19 mouse cellular contexts compared by ENCODE assay signal in the genomic region with DNA sequence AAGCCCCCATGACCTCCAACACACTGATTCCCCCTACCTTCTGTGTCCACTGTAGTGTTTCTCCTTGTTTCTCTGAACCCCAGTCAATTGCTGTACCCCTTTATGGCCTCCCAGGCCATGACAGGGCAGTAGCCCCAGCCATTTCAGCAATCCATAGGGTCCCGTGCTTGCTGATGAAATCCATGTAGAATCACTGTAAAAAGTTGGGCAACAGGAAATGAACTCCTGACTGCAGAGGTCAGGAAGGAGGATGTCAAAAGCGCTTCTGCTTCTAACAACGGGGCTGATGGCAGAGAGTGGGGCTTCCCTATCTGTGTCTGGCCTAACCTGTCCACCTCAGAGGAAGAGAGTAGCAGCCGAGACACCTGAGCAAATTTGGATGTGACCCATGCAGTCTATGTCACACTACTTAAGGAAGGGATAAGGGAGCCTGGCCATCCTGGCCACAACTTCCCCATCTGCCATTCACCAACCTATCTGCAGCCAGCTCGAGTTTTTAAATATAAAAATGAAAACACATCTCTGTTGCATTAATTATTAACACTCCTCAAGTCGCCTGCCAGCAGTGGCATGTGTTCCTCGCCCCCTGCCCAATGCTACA. TPM values are rescaled to one million over a fixed set of nuclear protein-coding genes. Genes with fewer than 3 reads are reported as not detected.
A peak's percentile ranks its signal among the peaks of the same experiment; 100 is the strongest.
DNase-seq lines count a peak whose midpoint lies in the region; ATAC-seq and TF ChIP-seq lines count a peak whose summit lies in the region.
"Had no signal": no experiment of that assay in that cellular context is flagged by ENCODE, and none has a peak within 500 bp of the region (broad histone marks: within the 10 kb centered on the region; RNA-seq: fewer than 3 reads in every experiment).

No protein-coding gene starts in this region.

- ATAC-seq in cerebellum, adult (ENCODE audit: insufficient number of reproducible peaks, low FRiP score, low TSS enrichment) = no peak
- ATAC-seq in liver, postnatal 0 days = peak; percentile 87
- ATAC-seq in liver, embryonic 12.5 days = no peak
- peak; percentile 84 for ATAC-seq in monocyte, adult 5-6 weeks (replicated peaks; ENCODE audit: insufficient number of reproducible peaks, low FRiP score, low TSS enrichment, poor library complexity, severe bottlenecking)
- ATAC-seq: forebrain, postnatal 0 days had no signal

- WGBS in liver, postnatal 0 days (ENCODE audit: insufficient replicate concordance) = 32% methylated on average over 7 of the region's 7 CpGs
- 32% methylated on average over 7 of the region's 7 CpGs for WGBS in liver, embryonic 12.5 days (ENCODE audit: insufficient replicate concordance)
- WGBS in embryonic facial prominence, embryonic 10.5 days = 68% methylated on average over 7 of the region's 7 CpGs

- H3K27me3 ChIP-seq in liver, postnatal 0 days (ENCODE audit: insufficient read depth, low read length) = no peaks in the 10 kb centered on the region
- no peaks in the 10 kb centered on the region for H3K27me3 ChIP-seq in liver, embryonic 12.5 days (replicated peaks)
- H3K27me3 ChIP-seq in embryonic facial prominence, embryonic 10.5 days (replicated peaks; ENCODE audit: low read depth, poor library complexity, severe bottlenecking) = no peaks in the 10 kb centered on the region
- H3K27me3 ChIP-seq: hindbrain, embryonic 15.5 days; liver, embryonic 15.5 days had no signal

- no peak overlapping the region for H3K4me3 ChIP-seq in liver, postnatal 0 days (ENCODE audit: low read depth, low read length)
- H3K4me3 ChIP-seq in liver, embryonic 12.5 days = no peak overlapping the region
- no peak overlapping the region for H3K4me3 ChIP-seq in embryonic facial prominence, embryonic 10.5 days
- H3K4me3 ChIP-seq: erythroblast, embryonic 14.5 days; hindbrain, embryonic 15.5 days; layer of hippocampus, adult 2 months; liver, embryonic 15.5 days had no signal

- no peak for TF ChIP-seq CTCF in liver, postnatal 0 days (IDR thresholded peaks at IDR 0.05; ENCODE audit: low read depth)

- H3K4me1 ChIP-seq in liver, postnatal 0 days (ENCODE audit: insufficient read depth) = 0 out of 2 replicates have a peak, but pooled peaks cover 3% of the 10 kb centered on the region
- H3K4me1 ChIP-seq in liver, embryonic 12.5 days = no peaks in the 10 kb centered on the region
- H3K4me1 ChIP-seq in embryonic facial prominence, embryonic 10.5 days = peaks cover 22% of the 10 kb centered on the region
- H3K4me1 ChIP-seq: hindbrain, embryonic 15.5 days had no signal

- peak; percentile 46 for DNase-seq in cerebellum, adult 8-10 months
- peak; percentile 45 for DNase-seq in liver, postnatal 0 days
- no peak for DNase-seq in embryonic facial prominence, embryonic 10.5 days (ENCODE audit: low spot score)
- no peak for DNase-seq in gastrocnemius, postnatal 14 days
- DNase-seq in spleen, adult 18-20 months = no peak
- DNase-seq: adrenal gland, adult 2 months; forebrain, postnatal 0 days; kidney, adult 18-20 months; kidney, postnatal 10 days; thymus, postnatal 36 days had no signal

- intact Hi-C loops in gastrocnemius, postnatal 14 days (cut with DNase I; ENCODE audit: low total_unique reads) = no loop called here

- no peak overlapping the region for H3K4me2 ChIP-seq in liver, postnatal 0 days (ENCODE audit: low read depth, low read length)
- no peak overlapping the region for H3K4me2 ChIP-seq in liver, embryonic 12.5 days
- H3K4me2 ChIP-seq: hindbrain, embryonic 15.5 days; liver, embryonic 15.5 days had no signal

- H3K27ac ChIP-seq in liver, postnatal 0 days (ENCODE audit: low read depth) = 0 out of 2 replicates have a peak overlapping the region, but pooled peaks have one; percentile 31
- no peak overlapping the region for H3K27ac ChIP-seq in liver, embryonic 12.5 days
- peak overlapping the region; percentile 27; the same call in 1 of the 2 replicates for H3K27ac ChIP-seq in embryonic facial prominence, embryonic 10.5 days (replicated peaks)
- H3K27ac ChIP-seq: hindbrain, embryonic 15.5 days; layer of hippocampus, adult 2 months; liver, embryonic 15.5 days had no signal

- H3K36me3 ChIP-seq in liver, postnatal 0 days (replicated peaks; ENCODE audit: insufficient read depth, low read length) = no peaks in the 10 kb centered on the region
- no peaks in the 10 kb centered on the region for H3K36me3 ChIP-seq in liver, embryonic 12.5 days
- H3K36me3 ChIP-seq in embryonic facial prominence, embryonic 10.5 days (replicated peaks) = no peaks in the 10 kb centered on the region
- H3K36me3 ChIP-seq: hindbrain, embryonic 15.5 days; liver, embryonic 15.5 days had no signal

- TF ChIP-seq EP300 in liver, postnatal 0 days (IDR thresholded peaks at IDR 0.05; ENCODE audit: low read depth) = peak; percentile 69

- H3K9me3 ChIP-seq in liver, postnatal 0 days (ENCODE audit: low read length) = no peaks in the 10 kb centered on the region
- no peaks in the 10 kb centered on the region for H3K9me3 ChIP-seq in liver, embryonic 12.5 days (replicated peaks)
- no peaks in the 10 kb centered on the region for H3K9me3 ChIP-seq in embryonic facial prominence, embryonic 10.5 days
- H3K9me3 ChIP-seq: hindbrain, embryonic 15.5 days; liver, embryonic 15.5 days had no signal

- H3K9ac ChIP-seq in liver, postnatal 0 days (replicated peaks) = no peak overlapping the region
- no peak overlapping the region for H3K9ac ChIP-seq in liver, embryonic 12.5 days
- H3K9ac ChIP-seq: forebrain, postnatal 0 days; hindbrain, embryonic 15.5 days; liver, embryonic 15.5 days had no signal

RNA-seq across cellular contexts. Expression of gene Rnf112, which starts 15.5 kb away (rescaled TPM):
- 0.04 and 0.06 TPM in 2 replicates for polyA plus RNA-seq in liver, postnatal 0 days (2015; fragmentation: Nextera tagmentation; extraction: Ambion mirVana)
- polyA plus RNA-seq in liver, embryonic 12.5 days (2016; fragmentation: Nextera tagmentation; extraction: Ambion mirVana) = 0.13 and 0.14 TPM in 2 replicates
- 0.49 and 1.00 TPM in 2 replicates for polyA plus RNA-seq in embryonic facial prominence, embryonic 10.5 days (2016; fragmentation: Nextera tagmentation; extraction: Ambion mirVana)
- not detected in 3 replicates for total RNA-seq in monocyte, adult 5-6 weeks (2017)
- 1 to 10 TPM in 1 of 2 experiments, under 1 TPM in 1; 0.86 to 1.1 TPM for total RNA-seq in gastrocnemius, postnatal 14 days (2021)
- total RNA-seq: CH12.LX had no signal
- polyA plus RNA-seq: erythroblast, embryonic 14.5 days; heart, postnatal 0 days had no signal

RNA-seq across cellular contexts. Expression of gene Mfap4, which starts 15.8 kb away (rescaled TPM):
- polyA plus RNA-seq in liver, postnatal 0 days (2015; fragmentation: Nextera tagmentation; extraction: Ambion mirVana) = 4.9 TPM in 2 replicates
- polyA plus RNA-seq in liver, embryonic 12.5 days (2016; fragmentation: Nextera tagmentation; extraction: Ambion mirVana) = 11.0 and 16.3 TPM in 2 replicates
- 119 and 163 TPM in 2 replicates for polyA plus RNA-seq in embryonic facial prominence, embryonic 10.5 days (2016; fragmentation: Nextera tagmentation; extraction: Ambion mirVana)
- not detected in 3 replicates for total RNA-seq in monocyte, adult 5-6 weeks (2017)
- 100 to 1,000 TPM; 142 to 192 TPM for total RNA-seq in gastrocnemius, postnatal 14 days (2021)
- total RNA-seq: CH12.LX had no signal
- polyA plus RNA-seq: erythroblast, embryonic 14.5 days had no signal

RNA-seq across cellular contexts. Expression of gene Mapk7, which starts 24.8 kb away (rescaled TPM):
- polyA plus RNA-seq in liver, postnatal 0 days (2015; fragmentation: Nextera tagmentation; extraction: Ambion mirVana) = 4.8 and 5.6 TPM in 2 replicates
- polyA plus RNA-seq in liver, embryonic 12.5 days (2016; fragmentation: Nextera tagmentation; extraction: Ambion mirVana) = 12.9 and 14.8 TPM in 2 replicates
- 97.4 and 103 TPM in 2 replicates for polyA plus RNA-seq in embryonic facial prominence, embryonic 10.5 days (2016; fragmentation: Nextera tagmentation; extraction: Ambion mirVana)
- total RNA-seq in monocyte, adult 5-6 weeks (2017) = 14.7 to 31.5 TPM (median 15.7 TPM) in 3 replicates
- total RNA-seq in gastrocnemius, postnatal 14 days (2021) = 1 to 10 TPM; 5.9 TPM

RNA-seq across cellular contexts. Expression of gene B9d1, which starts 35.5 kb away (rescaled TPM):
- 1.4 and 1.6 TPM in 2 replicates for polyA plus RNA-seq in liver, postnatal 0 days (2015; fragmentation: Nextera tagmentation; extraction: Ambion mirVana)
- 4.8 TPM in 2 replicates for polyA plus RNA-seq in liver, embryonic 12.5 days (2016; fragmentation: Nextera tagmentation; extraction: Ambion mirVana)
- polyA plus RNA-seq in embryonic facial prominence, embryonic 10.5 days (2016; fragmentation: Nextera tagmentation; extraction: Ambion mirVana) = 44.4 and 49.7 TPM in 2 replicates
- not detected in 3 replicates for total RNA-seq in monocyte, adult 5-6 weeks (2017)
- total RNA-seq in gastrocnemius, postnatal 14 days (2021) = 1 to 10 TPM; 7.6 to 7.9 TPM

Comparison
In these comparisons a context has a peak if more than half of its experiments do, and no peak if none do; other contexts are left out.
1. ATAC-seq: peak in liver, postnatal 0 days (single experiment) and monocyte, adult 5-6 weeks (single experiment); none in cerebellum, adult (single experiment) and liver, embryonic 12.5 days (single experiment).
2. DNase-seq: peak in cerebellum, adult 8-10 months (single experiment) and liver, postnatal 0 days (single experiment); none in embryonic facial prominence, embryonic 10.5 days (single experiment), gastrocnemius, postnatal 14 days (single experiment) and spleen, adult 18-20 months (0 of 2).